Mouse (Mus musculus) heart, adult 11 months (tissue): ENCODE results near the gene Tspan32.

ENCODE experiments used
- DNase-seq: peaks from one replicate; pipeline ENCODE4 v3.0.0; 2022

Gene Tspan32

GRCm38 (mm10) chr7:143008370-143008926 lies 3.6 kb downstream of the Tspan32 start:
- peak; percentile 98 for DNase-seq

- DNase-seq = peak; percentile 97
Measured at GRCm38 (mm10) chr7:143008996-143009665, 4.3 kb downstream of the Tspan32 start.

GRCm38 (mm10) chr7:143009996-143010395 lies 5.2 kb downstream of the Tspan32 start:
- DNase-seq = no peak

DNA sequence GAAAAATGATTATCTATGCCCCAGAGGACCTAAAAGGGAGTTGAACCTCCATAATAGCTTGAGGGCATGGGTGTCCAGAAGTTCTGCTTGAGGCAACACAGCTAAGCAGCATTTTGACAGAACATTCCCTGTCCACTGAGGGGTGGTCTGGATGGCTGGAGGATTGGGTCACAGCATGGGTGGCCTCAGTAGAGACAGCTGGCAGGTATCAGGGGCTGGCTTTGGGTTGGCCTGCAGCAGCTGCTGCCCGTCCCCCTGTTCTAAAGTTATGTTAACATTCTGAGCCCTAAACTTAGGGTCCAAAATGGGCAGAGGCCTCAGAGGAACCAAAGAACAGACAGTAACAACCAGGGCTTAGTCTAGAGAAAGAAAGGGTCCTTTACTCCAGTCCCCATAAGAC lies 6.4 kb downstream of the Tspan32 start:
- no peak for DNase-seq

- DNase-seq = no peak
Measured at GRCm38 (mm10) chr7:143012230-143012875, 7.5 kb downstream of the Tspan32 start.

DNA sequence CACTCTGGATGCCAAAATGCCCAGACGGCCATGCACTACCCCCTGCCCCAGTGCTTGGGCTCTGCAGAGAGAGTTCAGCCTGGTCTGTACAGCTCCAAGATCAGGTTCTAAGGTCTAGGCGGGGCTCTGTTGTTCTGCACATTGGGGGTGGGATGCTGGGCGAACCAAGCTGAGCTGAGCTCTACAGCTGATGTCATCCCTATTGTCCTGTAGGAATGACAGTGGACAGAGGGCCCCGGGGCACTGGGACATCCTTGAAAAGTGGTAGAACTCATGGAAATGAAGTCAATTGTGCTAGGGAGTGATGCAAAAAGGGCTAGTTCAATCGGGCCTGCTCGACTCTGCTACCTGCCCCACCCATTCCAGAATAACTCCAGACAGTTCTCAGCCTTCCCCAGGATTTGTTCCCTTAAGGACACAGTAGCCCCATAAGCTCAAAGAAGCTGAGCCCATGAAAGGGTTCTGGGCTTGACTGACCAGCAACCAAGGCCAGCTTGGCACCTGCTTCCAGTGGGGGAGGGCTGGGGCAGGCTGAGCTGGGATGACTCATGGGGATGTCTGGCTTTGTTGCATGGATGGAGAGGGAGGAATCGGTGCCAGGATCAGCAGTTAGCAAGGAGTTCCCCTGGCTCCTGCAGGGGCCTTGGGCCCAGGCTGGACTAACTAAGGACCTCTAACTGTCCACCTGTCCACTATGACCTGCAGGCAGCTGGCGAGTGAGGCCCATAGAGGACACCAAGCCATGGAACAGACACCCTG lies 8.8 kb downstream of the Tspan32 start:
- peak; percentile 99 for DNase-seq

DNA sequence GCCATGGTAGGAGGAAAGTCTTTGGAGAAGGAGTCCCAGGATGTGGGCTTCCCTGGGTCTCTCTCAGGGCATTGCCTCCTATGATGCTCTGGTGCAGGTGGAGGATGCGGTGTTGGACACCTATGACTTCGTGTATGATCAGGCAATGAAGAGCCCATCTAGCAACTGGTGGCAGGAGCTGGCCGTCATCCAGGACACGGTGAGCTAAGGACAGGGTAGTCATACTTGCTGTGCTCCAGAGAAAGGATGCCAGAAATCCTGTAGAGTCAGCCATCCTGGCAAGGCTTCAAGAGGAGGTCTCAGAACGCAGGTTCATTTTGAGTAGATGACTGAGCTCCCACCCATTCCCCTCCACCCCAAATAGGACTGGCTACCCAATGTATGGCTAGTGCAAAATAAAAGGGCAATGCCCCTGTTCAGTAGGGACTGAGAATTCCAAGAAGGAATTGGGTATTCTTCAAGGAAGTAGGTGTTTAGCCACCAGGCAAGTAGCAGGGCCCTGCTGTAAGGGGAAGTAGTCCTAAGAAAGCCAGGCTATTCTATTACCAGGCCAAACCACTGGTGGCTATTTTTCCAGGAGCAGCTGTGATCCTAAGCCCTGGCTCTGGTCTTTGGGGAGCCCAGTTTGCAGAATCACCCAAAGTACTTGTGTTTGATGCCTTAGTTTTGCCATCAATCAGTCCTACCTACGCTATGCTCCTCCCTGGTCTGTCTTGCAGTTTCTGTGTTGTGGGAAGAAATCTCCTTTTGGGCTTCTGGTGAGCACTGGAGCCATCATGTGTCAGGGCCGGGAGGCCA lies 10.2 kb downstream of the Tspan32 start:
- peak; percentile 96 for DNase-seq

GRCm38 (mm10) chr7:143015755-143016423 lies 11.0 kb downstream of the Tspan32 start:
- DNase-seq = peak; percentile 99

DNA sequence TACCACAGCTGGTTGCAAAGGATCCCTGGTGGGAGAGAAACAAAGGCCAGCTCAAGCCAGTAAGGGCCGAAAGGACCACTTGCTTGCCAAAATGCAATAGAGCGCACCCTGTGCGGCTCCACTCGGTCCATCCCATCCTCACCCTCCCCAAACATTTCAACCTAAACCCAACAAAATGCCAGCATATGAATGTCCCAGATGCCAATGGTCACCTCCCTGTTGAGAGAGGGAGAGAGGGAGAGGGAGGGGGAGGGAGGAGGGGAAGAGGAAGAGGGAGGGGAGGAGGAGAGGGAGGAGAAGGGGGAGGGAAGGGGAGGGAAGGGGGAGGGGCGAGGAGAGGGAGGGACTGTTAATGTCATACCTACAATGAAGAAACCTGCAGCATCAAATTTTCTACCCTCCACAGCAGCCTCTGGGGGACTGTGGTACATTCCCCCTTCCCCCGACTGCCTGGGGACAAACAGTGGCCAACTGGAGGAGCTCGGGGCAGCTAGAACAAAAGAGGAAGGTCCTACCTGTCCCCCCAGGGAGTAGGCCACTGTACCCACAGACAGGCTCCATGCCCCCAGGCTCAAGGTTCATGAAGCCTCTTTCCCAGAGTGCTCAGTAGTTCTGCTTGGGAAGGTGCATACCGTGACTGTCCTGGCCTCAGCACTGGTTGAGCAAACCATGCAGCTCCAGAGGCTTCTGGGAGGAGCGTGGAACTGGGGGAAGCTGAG lies 11.7 kb downstream of the Tspan32 start:
- peak; percentile 95 for DNase-seq

DNA sequence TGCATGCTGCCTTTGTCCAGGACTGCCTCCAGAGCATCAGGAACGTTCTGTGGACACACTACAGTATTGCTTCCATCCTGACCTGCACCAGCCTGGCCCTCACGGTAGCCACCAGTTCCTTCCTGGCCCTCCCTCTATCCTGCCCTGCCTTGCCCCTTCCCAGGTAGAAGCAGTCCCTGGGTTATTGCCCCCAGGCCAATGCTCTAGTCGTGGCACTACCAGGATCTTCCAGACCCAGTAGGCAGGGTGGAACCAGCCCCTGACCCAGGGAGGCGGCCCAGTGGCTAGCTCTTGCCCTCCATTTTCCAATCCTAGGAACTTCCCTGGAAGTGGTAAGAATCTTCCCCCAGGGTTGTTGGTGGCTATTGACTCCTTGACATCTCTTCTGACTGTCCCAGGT lies 12.3 kb downstream of the Tspan32 start:
- peak; percentile 91 for DNase-seq

DNA sequence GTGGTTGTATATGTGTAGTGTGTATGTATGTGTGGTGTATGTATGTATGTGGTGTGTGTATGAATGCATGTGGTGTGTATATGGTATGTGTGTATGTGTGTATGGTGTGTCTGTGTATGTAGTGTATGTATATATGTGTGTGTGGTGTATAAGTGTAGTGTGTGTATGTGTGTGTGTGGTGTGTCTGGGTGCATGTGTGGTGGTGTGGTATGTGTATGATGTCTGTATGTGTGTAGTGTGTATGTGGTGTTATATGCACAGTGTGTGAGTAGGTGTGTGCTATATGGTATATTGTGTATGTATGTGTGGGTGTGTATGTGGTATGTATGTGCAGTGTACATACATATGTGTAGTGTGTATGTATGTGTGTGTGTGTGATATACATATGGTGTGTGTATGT lies 15.2 kb downstream of the Tspan32 start:
- DNase-seq = no peak

DNA sequence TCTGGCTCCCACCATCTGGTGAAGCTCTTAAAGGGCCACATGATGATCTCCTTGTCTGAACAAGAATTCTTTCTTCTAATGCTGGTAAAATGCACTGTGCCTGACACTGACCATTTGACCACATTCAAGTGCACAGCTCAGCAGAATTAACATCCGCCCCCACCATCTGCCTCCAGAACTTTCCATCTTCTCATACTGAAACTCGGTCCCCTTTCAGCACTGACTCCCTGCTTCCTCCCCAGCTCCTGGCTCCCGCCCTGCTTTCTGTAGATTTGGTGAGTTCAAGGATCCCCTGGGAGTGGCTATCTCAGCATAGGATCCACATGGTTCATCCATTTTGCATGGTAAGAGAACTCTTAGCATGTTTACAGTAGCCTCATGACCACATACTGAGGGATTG lies 15.9 kb downstream of the Tspan32 start:
- peak; percentile 98 for DNase-seq

GRCm38 (mm10) chr7:143021356-143022164 lies 16.7 kb downstream of the Tspan32 start:
- peak; percentile 95 for DNase-seq

DNA sequence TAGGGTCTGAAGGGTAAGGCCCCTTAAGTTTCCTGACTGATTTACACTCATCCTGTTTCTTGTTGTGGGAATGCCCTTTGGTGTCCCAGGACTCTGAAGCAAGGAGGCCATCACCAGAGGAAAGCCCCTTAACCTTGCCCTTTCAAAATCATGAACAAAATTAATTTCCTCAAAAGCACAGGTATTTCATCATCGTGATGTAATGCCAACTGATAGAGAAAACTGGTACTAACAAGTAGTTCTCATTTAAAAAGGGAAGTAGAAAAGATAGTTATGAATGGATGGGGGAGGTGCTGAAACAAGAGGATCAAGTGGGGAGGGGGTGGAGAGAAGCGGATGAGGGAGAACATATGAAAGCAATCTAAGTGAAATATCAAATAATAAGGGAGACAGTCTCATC lies 18.7 kb downstream of the Tspan32 start:
- DNase-seq = no peak

DNA sequence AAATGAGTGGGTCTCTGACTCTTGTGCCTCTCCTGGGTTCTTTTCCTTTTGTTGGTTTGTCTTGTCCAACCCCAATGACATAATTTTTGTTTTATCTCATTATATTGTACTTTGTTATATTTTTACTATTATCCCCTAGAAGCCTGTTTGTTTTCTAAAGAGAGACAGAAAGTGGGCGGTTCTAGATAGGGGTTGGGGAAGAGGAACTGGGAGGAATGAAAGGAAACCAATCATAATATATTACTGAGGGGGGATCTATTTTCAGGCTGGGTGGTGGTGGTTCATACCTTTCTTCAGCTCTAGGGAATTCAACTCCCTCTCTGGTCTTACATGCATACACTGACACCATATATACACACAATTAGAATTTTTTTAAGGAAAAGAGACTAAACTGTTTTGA lies 19.4 kb downstream of the Tspan32 start:
- DNase-seq = no peak

GRCm38 (mm10) chr7:143025496-143025895 lies 20.6 kb downstream of the Tspan32 start:
- DNase-seq = no peak

DNA sequence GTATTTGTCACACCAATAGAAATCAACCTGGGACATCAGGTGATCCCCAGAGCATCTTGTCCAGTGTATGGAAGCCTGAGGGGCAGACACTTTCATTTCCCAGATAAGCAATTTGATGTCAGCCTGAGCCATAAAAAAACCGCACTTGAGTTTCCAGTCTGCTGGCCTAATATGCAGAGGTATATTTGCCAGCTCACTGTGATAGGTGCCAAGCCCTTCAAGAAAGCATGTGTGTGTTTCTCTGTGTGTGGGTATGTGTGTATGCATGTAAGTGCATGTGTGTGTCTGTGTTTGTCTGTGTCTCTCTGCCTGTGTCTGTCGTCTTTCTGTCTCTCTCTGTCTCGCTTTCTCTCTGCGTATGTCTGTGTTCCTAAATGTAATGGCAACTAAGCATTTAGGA lies 22.4 kb downstream of the Tspan32 start:
- DNase-seq = no peak

DNA sequence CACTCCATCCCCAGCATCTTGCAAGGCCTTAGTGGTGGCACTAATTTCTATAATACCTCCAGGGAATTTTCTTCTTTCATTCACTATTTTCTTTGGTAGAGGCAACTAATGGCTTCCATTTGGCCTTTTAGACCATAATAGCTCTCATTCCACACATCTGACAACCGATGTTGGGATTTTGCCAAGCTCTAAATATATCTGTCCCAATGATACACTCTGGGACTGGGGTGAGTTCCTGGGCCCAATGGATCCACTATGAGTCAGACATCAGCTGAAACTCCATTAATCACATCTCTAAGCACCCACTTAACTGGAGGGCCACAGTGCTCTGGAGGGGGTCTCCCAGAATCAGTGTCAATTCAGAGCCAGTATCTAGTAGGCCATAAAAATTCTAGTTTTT lies 27.0 kb downstream of the Tspan32 start:
- peak; percentile 92 for DNase-seq

GRCm38 (mm10) chr7:143033581-143033980 lies 28.7 kb downstream of the Tspan32 start:
- peak; percentile 92 for DNase-seq

DNA sequence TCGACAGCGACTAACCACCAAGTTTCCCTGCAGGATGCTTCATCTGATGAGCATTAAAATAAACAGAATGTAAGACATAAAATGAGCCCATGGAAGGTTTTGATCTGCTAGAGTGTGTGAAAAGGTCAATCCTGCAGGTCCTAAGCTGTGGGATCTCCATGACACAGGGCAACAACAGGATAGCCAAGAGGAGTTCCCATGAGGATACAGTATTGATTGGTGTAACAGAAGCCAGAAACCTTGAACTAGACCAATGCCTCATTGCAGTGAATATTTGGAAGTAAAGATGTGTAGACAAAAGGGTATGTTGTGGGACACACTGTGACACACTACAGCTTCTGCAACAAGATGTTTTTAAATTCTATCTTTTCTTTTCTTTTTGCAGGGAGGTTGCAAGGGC lies 29.3 kb downstream of the Tspan32 start:
- DNase-seq = peak; percentile 86
